Mouse (Mus musculus): Measurements from ENCODE around the gene Psmb4. TPM values are rescaled to one million over a fixed set of nuclear protein-coding genes. Genes with fewer than 3 reads are reported as not detected.
"Not testable (repeated sequence)": the region's sequence is repeated elsewhere in the genome, so short reads cannot be mapped to it uniquely, and the experiment has no call there.

The Psmb4 gene
- total RNA-seq (2021), result 100 to 1,000 TPM; 203 to 297 TPM
- 236 and 248 TPM in 2 replicates for polyA plus RNA-seq (2012; rRNA removed)
- long read RNA-seq, transcript Psmb4-201 (7 exons, 1,183 nt), result major isoform, 62 of 67 reads
- long read RNA-seq, partial matches to known transcripts, result 2 of 67 reads
- long read RNA-seq, other reads (novel, unspliced or antisense), result 1 of 67 reads

- peak; percentile 90 for DNase-seq
Measured at GRCm38 (mm10) chr3:94886316-94887224, at the start of gene Psmb4. Psmb4 (minus strand) TSS chr3:94886961.

DNA sequence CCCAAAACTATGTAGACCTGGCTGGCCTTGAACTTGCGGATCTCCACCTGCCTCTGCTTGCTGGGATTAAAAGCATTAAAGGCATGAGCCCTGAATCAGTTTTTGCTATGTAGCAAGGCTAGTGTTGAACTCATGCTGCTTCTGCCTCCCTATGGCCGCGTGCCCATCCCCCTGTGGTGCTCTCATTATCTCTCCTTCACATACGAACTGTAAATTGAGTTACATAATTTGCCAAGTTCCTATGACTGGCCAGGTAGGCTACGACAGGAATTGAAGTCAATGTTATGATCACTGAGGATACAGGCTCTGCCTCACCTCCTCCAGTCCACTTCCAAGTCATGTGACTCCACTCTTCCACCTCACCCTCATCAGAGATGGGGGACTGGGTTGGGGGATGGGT lies 49.4 kb upstream of the Psmb4 start:
- DNase-seq, result not testable (repeated sequence)

- peak; percentile 50 for DNase-seq
Measured at GRCm38 (mm10) chr3:94935332-94935731, 48.6 kb upstream of the Psmb4 start.

- not testable (repeated sequence) for DNase-seq
Measured at GRCm38 (mm10) chr3:94934564-94934963, 47.8 kb upstream of the Psmb4 start.

- not testable (repeated sequence) for DNase-seq
Measured at GRCm38 (mm10) chr3:94933604-94934003, 46.8 kb upstream of the Psmb4 start.

- peak; percentile 94 for DNase-seq
Measured at GRCm38 (mm10) chr3:94932809-94933564, 46.2 kb upstream of the Psmb4 start, which contains the start of gene Selenbp1. Selenbp1 (plus strand) TSS chr3:94933056.

DNA sequence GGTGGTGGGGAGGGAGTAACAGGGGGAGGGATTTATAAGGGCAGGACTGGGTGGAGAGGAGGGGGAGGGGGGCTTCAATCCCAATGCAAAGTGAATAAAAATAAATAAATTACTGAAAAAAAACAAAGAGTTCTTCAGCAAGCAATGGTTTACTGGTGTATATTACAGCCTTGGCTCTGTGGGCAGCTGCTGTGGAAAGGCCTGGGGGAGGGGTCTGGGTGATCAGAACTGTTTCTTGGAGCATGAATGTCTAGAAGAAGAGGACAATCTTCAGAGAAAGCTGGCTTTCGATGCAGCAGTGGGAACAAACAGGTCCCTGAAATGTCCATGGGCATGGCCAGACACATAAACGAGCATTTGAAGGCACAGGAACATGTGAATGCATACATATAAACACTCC lies 45.5 kb upstream of the Psmb4 start:
- not testable (repeated sequence) for DNase-seq

GRCm38 (mm10) chr3:94931427-94932082 lies 44.8 kb upstream of the Psmb4 start:
- DNase-seq, result not testable (repeated sequence)

GRCm38 (mm10) chr3:94930386-94931266 lies 43.9 kb upstream of the Psmb4 start:
- DNase-seq, result peak; percentile 59

DNA sequence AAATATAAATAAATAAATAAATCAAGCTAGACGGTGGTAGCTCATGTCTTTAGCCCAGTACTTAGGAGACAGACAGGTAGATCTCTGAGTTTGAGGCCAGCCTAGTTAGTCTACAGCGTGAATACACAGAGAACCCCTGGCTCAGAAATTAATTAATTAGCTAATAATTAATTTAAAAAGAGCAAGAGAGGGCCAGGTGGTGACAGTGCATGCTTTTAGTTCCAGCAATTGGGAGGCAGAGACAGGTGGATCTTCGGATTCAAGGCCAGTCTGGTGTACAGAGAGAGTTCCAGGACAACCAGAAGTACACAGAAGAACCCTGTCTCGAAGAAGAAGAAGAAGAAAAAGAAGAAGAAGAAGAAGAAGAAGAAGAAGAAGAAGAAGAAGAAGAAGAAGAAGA lies 42.2 kb upstream of the Psmb4 start:
- not testable (repeated sequence) for DNase-seq

- not testable (repeated sequence) for DNase-seq
Measured at GRCm38 (mm10) chr3:94926301-94926736, 39.6 kb upstream of the Psmb4 start.

DNA sequence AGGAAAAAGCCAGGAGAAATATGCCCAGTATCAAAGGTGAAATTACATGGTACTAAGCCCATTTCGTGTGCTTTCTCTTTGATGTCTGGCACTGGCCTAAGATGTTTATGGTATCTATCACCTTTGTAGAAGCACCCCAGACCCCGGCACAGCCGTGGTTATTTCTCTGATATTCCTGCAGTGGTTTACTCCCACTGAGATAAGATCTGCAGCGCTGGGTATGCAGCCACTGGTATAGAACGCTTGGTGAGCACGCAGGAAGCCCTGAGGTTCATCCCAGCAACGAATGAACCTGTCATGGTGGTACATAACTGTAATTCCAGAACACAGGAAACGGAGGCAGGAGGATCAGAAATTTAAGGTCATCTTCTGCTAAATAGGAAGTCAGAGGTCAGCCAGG lies 37.9 kb upstream of the Psmb4 start:
- DNase-seq, result no peak

DNA sequence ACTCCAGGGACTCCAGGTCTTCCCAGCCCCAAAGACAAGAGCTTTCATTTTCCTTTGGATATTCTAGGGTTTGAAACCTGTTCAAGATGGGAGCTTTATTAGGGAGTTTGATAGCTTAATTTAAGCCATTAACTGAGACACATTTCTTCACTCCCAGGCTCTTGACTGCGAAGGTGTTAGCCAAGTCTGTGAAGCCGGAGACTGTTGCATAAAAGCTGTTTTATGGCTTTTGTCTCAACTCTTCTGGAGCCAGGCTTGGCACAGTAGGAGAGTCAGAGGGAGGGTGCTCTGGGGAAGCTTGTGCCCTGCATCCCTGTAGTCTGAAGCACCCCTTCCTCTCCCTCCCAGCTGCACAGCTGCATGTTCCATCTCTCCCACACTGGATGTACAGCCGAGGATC lies 35.6 kb upstream of the Psmb4 start:
- DNase-seq, result no peak

GRCm38 (mm10) chr3:94921104-94921503 lies 34.3 kb upstream of the Psmb4 start:
- no peak for DNase-seq

GRCm38 (mm10) chr3:94918845-94919244 lies 32.1 kb upstream of the Psmb4 start:
- no peak for DNase-seq

DNA sequence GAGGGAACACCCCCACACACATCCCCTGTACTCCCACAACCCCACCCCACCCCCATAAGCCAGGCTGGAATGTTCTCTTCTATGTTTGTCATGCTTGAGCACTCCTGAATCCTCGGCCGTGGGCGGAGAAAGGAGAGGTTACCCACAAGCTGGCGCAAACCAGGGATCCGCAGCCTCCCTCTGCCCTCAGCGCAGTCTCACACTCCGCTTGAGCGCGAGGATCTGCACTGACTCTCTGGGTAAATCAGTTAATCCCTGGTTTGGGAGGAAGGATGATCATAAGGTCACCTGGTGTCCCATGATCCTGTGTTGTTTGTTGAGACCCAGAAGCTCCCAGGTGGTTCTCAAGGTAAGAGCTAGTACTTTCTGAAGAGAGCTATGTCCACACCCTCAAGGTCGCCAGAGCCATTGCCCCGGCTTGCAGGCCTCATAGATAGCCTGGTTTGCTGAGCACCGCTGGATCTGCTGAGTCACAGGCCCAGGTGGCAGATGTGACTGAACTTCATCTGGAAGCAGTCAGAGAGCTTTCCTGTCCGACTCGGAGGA lies 31.1 kb upstream of the Psmb4 start:
- DNase-seq, result no peak

GRCm38 (mm10) chr3:94915903-94916741 lies 29.4 kb upstream of the Psmb4 start:
- DNase-seq, result no peak

DNA sequence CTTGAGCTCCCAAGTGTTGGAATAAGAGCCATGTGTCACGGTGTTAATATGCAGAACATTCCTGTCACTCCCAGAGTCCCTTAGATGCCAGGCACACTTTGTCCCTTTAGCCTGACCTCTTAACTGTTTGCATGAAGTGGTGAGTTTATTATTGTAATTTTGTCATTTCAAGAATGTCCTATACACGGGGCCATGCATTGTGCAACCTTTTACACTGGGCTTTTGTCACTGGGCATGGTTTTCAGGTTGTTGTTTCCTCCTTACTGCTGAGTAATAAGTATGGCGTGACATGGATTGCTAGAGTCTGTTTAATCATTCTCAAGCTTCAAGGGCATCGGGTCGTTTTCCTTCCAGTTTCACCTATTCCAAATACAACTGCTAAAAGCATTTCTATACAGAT lies 27.0 kb upstream of the Psmb4 start:
- no peak for DNase-seq

GRCm38 (mm10) chr3:94911050-94911693 lies 24.4 kb upstream of the Psmb4 start:
- no peak for DNase-seq
